Mouse (Mus musculus) urinary bladder, adult 2 months (tissue): ENCODE measurements around the gene Reln. TPM values are rescaled to one million over a fixed set of nuclear protein-coding genes. Genes with fewer than 3 reads are reported as not detected.

ENCODE experiments used
- DNase-seq: peaks from one replicate; pipeline ENCODE4 v3.0.0; 2022; ENCODE audit warnings: low spot score
- polyA plus RNA-seq: library from polyadenylated mRNA; depleted of rRNA; stranded (reverse); fragments of >200 nt; gene quantifications from 2 replicates; pipeline ENCODE4 v1.2.3, GENCODE M21; 2012; rRNA removed

Reln gene
- polyA plus RNA-seq = 12.8 and 13.0 TPM in 2 replicates

DNA sequence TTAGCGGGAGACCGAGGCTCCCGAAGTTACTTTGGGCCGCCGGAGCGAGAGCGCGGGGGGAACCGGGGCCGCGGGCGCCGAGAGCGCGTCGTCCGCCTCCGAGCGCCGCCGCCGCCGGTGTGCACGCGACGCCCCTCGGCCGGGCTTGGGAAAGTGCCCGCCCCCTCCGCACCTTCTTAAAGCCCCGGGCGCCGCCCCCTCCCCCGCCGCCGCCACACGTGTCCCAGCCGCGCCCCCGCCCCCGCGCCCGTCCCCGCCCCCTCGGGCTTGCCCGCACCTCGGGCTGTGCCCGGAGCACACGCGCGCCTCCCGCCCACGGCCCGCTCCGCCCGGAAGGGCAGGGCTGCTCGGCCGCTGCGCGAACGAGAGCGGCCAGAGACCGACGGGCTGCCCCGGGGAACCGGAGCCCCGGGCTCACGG lies at the start of gene Reln:
TSS of gene Reln (minus strand) at position 147 of the 420 bp plus-strand sequence.
- no peak for DNase-seq

DNA sequence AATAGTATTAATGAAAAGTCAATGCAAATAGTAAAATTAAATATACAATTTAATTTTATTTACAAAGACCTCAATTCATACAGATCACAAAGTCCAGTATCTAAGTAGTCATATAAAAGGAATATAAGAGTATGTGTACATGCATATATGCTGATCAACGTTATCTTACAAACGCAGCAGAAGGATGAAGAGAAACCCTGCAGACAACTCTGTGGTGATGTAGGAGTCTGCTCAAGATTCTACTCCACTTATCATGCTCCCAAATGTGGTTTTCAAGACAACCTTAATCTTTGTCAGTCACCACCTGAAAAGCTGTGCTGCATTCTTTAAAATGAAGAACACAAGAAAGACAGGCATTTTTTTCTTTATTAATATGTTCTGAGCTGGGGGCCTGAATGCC lies 44.0 kb upstream of the Reln start:
- DNase-seq = no peak

- no peak for DNase-seq
Measured at GRCm38 (mm10) chr5:22360510-22360909, 16.0 kb upstream of the Reln start.

DNA sequence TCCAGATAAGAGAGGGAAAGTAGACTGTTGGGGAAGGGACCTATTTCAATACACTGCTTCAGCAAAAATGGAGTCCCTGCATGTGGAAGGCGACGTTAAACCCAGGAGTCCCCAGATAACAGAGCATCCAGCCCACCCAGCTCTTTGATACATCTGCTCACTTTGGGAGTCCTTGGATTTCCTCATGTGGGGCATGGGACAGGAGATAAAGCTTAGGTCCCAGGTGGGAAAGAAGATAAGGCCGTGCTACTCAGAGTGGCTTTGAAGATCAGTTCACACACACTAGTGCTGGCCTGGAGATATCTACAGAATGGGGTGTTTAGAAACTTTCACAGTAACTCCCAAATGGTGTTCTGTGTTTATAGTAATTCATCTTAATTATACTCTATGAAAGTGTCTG lies 3.9 kb upstream of the Reln start:
- DNase-seq = no peak

DNA sequence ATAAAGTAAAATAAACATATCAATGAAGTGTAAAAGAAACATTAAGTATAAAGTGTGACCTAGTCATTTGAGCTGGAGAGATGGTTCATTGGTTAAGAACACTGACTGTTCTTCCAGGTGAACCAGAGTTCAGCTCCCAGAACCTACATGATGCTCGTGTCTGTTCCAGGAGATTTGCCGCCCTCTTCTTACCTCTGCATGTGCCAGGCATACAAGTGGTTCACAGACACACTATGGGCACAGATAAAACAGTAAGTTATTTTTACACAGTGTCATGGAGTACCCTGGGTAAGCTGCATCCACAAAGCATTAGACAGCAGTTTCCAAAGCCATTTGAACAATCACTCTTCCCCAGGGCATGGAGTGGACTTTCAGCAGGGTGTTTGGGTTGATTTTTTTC lies 3.2 kb upstream of the Reln start:
- DNase-seq = no peak

- DNase-seq = no peak
Measured at GRCm38 (mm10) chr5:22345894-22346635, 1.6 kb upstream of the Reln start.

DNA sequence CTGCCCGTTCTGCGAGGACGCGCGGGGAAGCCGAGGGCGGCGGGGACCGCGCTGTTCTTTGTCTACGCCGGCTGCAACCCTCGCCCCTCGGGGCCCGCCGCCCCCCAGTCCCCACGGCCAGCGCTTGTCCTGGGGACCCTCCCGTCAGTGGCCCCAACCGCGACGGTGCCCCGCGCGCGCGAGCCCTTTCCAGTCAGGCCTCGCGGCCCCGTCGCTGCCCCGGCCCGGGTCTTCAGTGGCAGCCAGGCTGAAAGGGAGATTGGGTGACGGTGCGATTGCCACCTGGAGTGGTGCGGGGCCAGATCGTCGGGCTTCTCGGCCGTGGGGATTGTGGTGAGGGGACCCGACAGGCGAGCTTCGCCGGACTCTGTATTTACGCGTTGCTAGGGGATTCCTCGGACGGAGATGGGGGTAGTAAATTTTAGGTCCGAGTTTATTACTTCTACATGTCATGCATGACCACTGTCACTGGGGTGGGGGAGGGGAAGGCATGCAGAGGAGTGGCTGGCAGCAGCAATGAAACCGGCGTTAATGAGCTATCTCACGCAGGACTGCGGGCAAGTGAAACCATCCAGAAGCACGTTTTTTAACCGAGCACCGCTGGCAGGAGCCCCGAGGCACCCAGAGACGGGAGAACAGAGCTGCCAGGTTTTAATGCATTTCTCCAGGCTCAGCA lies 612 bp upstream of the Reln start:
- no peak for DNase-seq

GRCm38 (mm10) chr5:22343843-22344555 lies 503 bp downstream of the Reln start:
- DNase-seq = no peak

DNA sequence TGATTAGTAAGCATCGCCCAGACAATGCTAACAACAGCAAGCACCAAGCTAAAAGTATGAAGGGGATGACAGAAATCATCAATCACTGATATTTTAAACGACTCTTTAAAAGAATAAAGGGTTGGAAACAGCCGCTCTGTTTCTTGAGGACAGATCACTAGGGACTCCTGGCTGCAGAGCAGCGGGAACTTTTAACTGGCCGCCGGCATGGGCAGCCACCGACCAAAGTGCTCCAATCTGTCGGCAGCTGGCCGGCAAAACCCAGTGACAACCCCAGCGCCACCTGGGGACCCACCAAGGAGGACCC lies 1.0 kb downstream of the Reln start:
- no peak for DNase-seq

DNA sequence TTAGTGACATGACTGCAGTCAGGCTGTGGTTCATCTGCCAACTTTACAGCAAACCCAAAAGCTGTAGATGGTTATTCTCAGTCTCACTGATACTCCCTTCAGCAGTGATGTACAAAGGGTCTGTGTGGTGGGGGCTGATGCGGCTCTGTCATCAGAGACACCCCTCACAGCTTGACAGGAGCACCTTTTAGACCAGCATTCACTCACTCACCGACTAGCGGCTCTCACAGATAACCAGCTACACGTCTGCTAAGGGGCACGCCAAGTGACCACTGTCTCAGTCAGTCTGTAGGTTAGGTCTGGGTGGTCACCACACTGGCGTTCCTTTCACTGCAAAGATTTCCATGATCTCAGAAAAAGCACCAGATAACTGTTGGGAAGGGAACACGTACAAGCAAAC lies 2.0 kb downstream of the Reln start:
- DNase-seq = no peak

DNA sequence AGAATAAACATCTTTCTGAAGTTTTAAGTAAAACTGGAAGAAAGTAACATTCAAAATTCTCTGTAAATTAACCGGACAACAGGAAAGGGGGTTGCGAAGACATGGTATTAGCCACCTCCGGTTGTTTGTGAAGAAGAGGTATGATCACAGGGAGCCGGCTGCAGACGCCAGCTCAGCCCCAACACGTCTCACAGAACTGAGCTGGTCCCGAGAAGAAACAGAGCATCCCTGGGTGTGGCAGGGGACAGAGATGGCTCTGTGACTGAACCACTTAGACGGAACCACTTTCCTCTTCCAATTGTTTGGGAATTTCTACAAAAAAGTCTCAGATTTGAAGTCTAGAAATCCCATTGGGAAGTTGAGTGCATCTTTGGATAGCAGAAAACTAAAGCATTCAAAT lies 3.5 kb downstream of the Reln start:
- DNase-seq = no peak

DNA sequence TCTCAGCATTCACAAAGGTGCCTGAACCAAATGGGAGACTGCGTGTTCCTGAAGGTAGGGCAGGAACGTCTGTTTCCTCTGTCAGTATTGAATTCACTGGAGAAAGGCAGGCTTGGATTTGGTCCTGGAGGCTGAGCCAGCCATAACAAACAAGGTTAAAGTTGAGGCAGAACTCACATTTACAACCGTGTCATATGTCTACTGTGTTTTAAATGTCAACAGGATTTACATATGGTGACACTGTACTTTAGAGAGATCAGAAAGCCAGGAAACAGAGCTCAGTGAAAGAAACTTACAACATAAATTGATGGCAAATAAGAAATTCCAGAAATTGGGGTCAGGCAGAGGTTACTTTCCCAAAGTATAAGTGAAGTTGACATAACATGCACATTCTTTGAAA lies 9.1 kb downstream of the Reln start:
- no peak for DNase-seq

GRCm38 (mm10) chr5:22330802-22331201 lies 13.7 kb downstream of the Reln start:
- DNase-seq = no peak

GRCm38 (mm10) chr5:22328431-22329359 lies 15.8 kb downstream of the Reln start:
- DNase-seq = no peak

DNA sequence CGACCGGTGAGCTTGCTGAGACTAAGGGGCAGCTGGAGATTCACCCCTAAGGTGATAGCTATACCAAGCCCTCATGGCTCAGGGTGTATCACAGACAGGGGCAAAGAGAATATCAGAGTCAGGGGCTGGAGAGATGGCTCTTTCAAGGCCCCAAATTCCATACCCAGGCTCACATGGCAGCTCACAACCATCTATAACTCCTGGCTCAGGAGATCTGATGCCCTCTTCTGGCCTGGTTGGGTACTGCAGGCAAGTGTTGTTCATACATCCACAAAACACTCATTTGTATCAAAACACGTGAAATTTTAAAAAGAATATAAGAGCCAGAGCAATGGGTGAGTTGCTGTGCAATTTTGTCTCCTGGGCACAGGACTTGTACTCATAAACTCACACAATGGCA lies 17.3 kb downstream of the Reln start:
- no peak for DNase-seq

DNA sequence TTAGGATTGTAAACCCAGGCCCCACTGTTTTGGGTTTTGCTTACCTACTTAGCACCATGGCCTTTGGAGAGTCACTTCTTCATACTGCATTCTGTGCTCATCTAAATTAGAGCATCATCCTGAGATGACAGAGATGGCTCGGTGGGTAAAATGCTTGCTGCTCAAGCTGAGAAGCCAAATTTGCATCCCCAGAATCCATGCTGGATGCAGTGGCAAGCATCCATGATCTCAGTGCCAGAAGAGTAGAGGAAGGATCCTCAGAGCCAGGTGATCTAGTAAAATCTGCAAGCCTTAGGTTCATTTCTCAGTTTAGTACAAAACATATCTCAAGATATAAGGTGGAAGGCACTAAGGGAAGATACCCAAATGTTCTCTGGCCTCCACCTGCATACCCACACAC lies 20.7 kb downstream of the Reln start:
- DNase-seq = no peak

DNA sequence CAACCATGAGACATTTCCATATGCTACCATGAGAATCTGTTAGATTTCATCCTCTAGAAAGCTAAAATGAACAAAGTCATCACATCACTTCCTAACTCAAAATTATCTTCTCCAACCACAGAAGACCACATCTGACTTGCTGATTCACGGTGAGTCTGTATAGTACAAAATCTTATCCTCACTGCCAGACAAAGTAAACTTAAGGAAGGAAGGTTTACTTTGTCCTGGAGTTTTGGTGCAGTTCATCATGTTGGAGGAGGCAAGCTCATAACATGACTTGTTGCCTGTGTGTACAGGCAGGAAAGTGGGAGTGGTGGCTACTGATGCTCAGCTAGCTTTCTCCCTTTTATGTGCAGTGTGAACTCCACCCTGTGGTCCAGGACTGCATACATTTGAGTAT lies 26.7 kb downstream of the Reln start:
- no peak for DNase-seq

DNA sequence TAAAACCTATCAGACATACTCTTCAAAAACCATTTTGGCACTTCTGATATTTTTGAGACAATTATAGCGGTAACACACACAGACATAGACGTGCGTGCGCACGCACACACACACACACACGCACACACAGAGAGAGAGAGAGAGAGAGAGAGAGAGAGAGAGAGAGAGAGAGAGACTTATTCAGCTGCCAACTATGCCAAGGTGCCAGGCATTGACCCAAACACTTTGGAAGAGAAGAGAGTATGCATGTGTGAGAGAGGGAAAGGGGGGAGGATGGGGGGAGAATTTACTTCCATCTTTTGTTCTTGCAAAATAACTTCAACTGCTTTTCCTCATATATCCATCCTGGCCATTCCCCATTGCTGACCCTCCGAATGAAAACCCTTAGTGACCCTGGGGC lies 28.0 kb downstream of the Reln start:
- no peak for DNase-seq

GRCm38 (mm10) chr5:22315990-22316389 lies 28.5 kb downstream of the Reln start:
- DNase-seq = no peak

GRCm38 (mm10) chr5:22312995-22313394 lies 31.5 kb downstream of the Reln start:
- DNase-seq = no peak

- DNase-seq = no peak
Measured at GRCm38 (mm10) chr5:22311046-22311445, 33.5 kb downstream of the Reln start.

DNA sequence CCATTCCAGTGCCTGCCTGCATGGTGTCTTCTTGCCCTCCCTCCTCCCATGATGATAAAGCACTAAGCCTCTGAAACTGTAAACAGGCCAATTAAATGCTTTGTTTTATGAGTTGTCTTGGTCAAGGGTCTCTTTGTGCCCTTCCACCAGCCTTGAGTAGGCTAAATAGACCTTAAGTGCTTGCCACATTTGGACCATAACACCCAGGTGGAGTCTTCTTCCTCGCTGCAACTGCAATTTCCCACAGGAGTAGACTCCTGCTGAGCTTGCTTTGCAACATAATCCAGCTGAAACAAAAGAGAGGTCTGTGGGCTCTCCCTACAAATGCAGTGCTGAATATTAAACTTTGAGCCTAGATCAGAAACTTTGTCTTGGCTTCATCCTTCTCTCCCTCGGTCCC lies 35.5 kb downstream of the Reln start:
- DNase-seq = no peak
